Mouse (Mus musculus) stomach, embryonic 14.5 days (tissue): ENCODE data around the gene Kyat3. TPM values are rescaled to one million over a fixed set of nuclear protein-coding genes. Genes with fewer than 3 reads are reported as not detected.

Experiments used
- ATAC-seq: fragments of 200-750 bp; cut with Nextera tagmentation; 2 replicates; pipeline ENCODE4 v1.8.0; 2017; ENCODE audit warnings: low read depth, moderate TSS enrichment; ENCODE audit not compliant: insufficient number of reproducible peaks, insufficient read depth, low FRiP score
- H3K27ac ChIP-seq: fragments of 300-500 bp; sonication (generic); 2 replicates; pipeline ENCODE4 v1.5.1; 2014; ENCODE audit warnings: mild to moderate bottlenecking, low read length, moderate library complexity, mixed read lengths
- H3K27me3 ChIP-seq: fragments of 300-500 bp; sonication (generic); 2 replicates; pipeline ENCODE4 v1.6.1; 2014; ENCODE audit warnings: low read length, control low read depth, mixed read lengths; ENCODE audit not compliant: control insufficient read depth, insufficient read depth
- H3K36me3 ChIP-seq: fragments of 300-500 bp; sonication (generic); 2 replicates; pipeline ENCODE4 v1.6.1; 2014; ENCODE audit warnings: mild to moderate bottlenecking, control low read depth, low read length, moderate library complexity, mixed read lengths; ENCODE audit not compliant: control insufficient read depth, insufficient read depth
- H3K4me1 ChIP-seq: fragments of 300-500 bp; sonication (generic); 2 replicates; pipeline ENCODE4 v1.6.1; 2014; ENCODE audit warnings: low read length, control low read depth, mixed read lengths; ENCODE audit not compliant: control insufficient read depth, insufficient read depth
- H3K4me2 ChIP-seq: fragments of 300-500 bp; sonication (generic); replicated peaks from 2 replicates; pipeline ENCODE4 v1.6.1; 2014; ENCODE audit warnings: low read depth, low read length, control low read depth
- H3K4me3 ChIP-seq: fragments of 300-500 bp; sonication (generic); 2 replicates; pipeline ENCODE4 v1.5.1; 2014; ENCODE audit warnings: low read depth, low read length, control low read depth
- H3K9ac ChIP-seq: fragments of 300-500 bp; sonication (generic); replicated peaks from 2 replicates; pipeline ENCODE4 v1.6.1; 2014; ENCODE audit warnings: low read depth, mild to moderate bottlenecking, control low read depth, low read length, moderate library complexity, mixed read lengths
- H3K9me3 ChIP-seq: fragments of 300-500 bp; sonication (generic); 2 replicates; pipeline ENCODE4 v1.6.1; 2016; ENCODE audit warnings: low read depth, low read length, control low read depth; ENCODE audit not compliant: control insufficient read depth
- WGBS: fragments of 180-500 bp; shearing (Covaris S2); extraction: QIAGEN DNeasy Blood & Tissue Kit; methylation state at CpG from one replicate; pipeline ENCODE4 v1.1.7; 2014; 5-methylcytosine and 5-hydroxymethylcytosine counted together
- polyA plus RNA-seq: library from polyadenylated mRNA; unstranded; fragments of >200 nt; fragmentation: Nextera tagmentation; extraction: Ambion mirVana; gene quantifications from 2 replicates; pipeline ENCODE4 v1.2.1, GENCODE M21; 2014

The Kyat3 gene
- polyA plus RNA-seq, 1 experiment from 2014 or later = 17.4 TPM

GRCm38 (mm10) chr3:142760356-142760755 lies 59.5 kb downstream of the Kyat3 start:
- ATAC-seq = no peak
- Histone ChIP-seq H3K4me2 (no peak overlapping the region), H3K36me3 (no peaks in the 10 kb centered on the region), H3K27me3 (no peaks in the 10 kb centered on the region), H3K4me1 (no peaks in the 10 kb centered on the region), H3K9ac (no peak overlapping the region), H3K9me3 (no peaks in the 10 kb centered on the region), H3K4me3 (no peak overlapping the region), H3K27ac (no peak overlapping the region)
- WGBS = 67% methylated on average over 6 of the region's 6 CpGs

GRCm38 (mm10) chr3:142764995-142765777 lies 64.3 kb downstream of the Kyat3 start, which contains the start of gene Gtf2b:
Gene Gtf2b (plus strand): TSS chr3:142765045.
- Histone ChIP-seq H3K4me3 (peak within 1 kb of the TSS; percentile 83), H3K9ac (peak within 1 kb of the TSS; percentile 93), H3K4me1 (peaks cover 7% of the 10 kb centered on the region; the same call in 1 of the 2 replicates), H3K36me3 (no peaks in the 10 kb centered on the region), H3K9me3 (no peaks in the 10 kb centered on the region), H3K27ac (peak within 1 kb of the TSS; percentile 81), H3K27me3 (no peaks in the 10 kb centered on the region), H3K4me2 (peak within 1 kb of the TSS; percentile 90)
- under 1% methylated on average over 63 of the region's 64 CpGs for WGBS
- ATAC-seq = peak; percentile 100

GRCm38 (mm10) chr3:142765778-142766165 lies 64.9 kb downstream of the Kyat3 start:
- ATAC-seq = no peak
- peak overlapping the region; percentile 90 for H3K4me2 ChIP-seq
- H3K27ac ChIP-seq = no peak overlapping the region
- peak overlapping the region; percentile 93 for H3K9ac ChIP-seq
- no peaks in the 10 kb centered on the region for H3K36me3 ChIP-seq
- WGBS = 8% methylated on average over 10 of the region's 10 CpGs
- H3K4me1 ChIP-seq = peaks cover 7% of the 10 kb centered on the region; the same call in 1 of the 2 replicates
- H3K27me3 ChIP-seq = no peaks in the 10 kb centered on the region
- H3K4me3 ChIP-seq = peak overlapping the region; percentile 83
- H3K9me3 ChIP-seq = no peaks in the 10 kb centered on the region

DNA sequence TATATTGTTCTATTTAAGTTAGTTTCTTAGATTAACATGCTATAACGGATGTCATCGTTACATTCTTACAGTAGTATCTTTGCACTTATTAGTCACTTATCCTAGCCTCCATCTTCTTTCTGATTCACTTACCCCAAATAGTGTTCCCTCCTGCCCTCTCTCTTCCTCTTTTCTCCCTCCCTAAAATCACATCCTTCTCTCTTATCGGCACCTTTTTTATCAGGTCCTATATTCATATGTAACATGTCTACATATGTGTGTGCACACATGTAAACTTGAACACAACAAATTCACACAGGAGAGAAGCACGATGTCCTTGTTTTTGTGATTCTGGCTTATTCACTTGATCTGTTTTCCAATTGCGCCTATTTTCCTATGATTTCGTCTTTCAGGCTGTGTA lies 67.6 kb downstream of the Kyat3 start:
- Histone ChIP-seq H3K27me3 (no peaks in the 10 kb centered on the region), H3K27ac (no peak overlapping the region), H3K4me1 (peaks cover 7% of the 10 kb centered on the region; the same call in 1 of the 2 replicates), H3K9me3 (no peaks in the 10 kb centered on the region), H3K4me3 (no peak overlapping the region), H3K4me2 (no peak overlapping the region), H3K36me3 (peaks cover 12% of the 10 kb centered on the region), H3K9ac (no peak overlapping the region)
- ATAC-seq = no peak
- 94% methylated on average over 6 of the region's 6 CpGs for WGBS

- Histone ChIP-seq H3K4me1 (peaks cover 7% of the 10 kb centered on the region; the same call in 1 of the 2 replicates), H3K9ac (no peak overlapping the region), H3K36me3 (peaks cover 12% of the 10 kb centered on the region), H3K4me3 (no peak overlapping the region), H3K27me3 (no peaks in the 10 kb centered on the region), H3K9me3 (no peaks in the 10 kb centered on the region), H3K27ac (no peak overlapping the region), H3K4me2 (no peak overlapping the region)
- ATAC-seq = no peak
- 49% methylated on average over 1 of the region's 1 CpGs for WGBS
These were observed 69.7 kb downstream of the Kyat3 start for GRCm38 (mm10) chr3:142770518-142770917.

GRCm38 (mm10) chr3:142773538-142774191 lies 72.8 kb downstream of the Kyat3 start:
- no peak overlapping the region for H3K9ac ChIP-seq
- peak; percentile 72 for ATAC-seq
- WGBS = 65% methylated on average over 4 of the region's 4 CpGs
- no peaks in the 10 kb centered on the region for H3K9me3 ChIP-seq
- H3K27me3 ChIP-seq = no peaks in the 10 kb centered on the region
- peaks cover 14% of the 10 kb centered on the region for H3K36me3 ChIP-seq
- no peaks in the 10 kb centered on the region for H3K4me1 ChIP-seq
- H3K27ac ChIP-seq = no peak overlapping the region
- no peak overlapping the region for H3K4me3 ChIP-seq
- H3K4me2 ChIP-seq = no peak overlapping the region

DNA sequence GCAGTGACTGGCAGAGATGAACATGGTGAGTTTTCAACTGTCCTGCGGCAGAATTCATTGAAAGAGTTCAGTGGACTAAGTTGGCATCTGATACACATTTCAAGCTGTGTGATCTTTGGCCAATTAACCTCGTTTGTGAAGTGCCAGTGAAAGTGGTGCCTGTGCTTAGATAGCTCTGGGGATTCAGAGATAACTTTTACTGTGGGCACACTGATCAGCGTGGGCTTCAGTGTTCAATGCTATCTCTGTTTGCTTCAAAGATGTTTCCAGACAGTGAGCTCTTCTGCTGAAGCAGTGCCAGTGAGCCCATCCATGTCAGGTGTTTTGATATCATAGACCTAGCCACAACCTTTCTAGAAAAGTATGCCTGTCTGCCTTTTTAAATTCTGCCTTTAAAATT lies 76.4 kb downstream of the Kyat3 start:
- Histone ChIP-seq H3K4me3 (no peak overlapping the region), H3K9me3 (no peaks in the 10 kb centered on the region), H3K4me1 (no peaks in the 10 kb centered on the region), H3K27me3 (no peaks in the 10 kb centered on the region), H3K36me3 (peaks cover 42% of the 10 kb centered on the region), H3K9ac (no peak overlapping the region), H3K27ac (no peak overlapping the region), H3K4me2 (no peak overlapping the region)
- ATAC-seq = no peak
- 86% methylated on average over 3 of the region's 3 CpGs for WGBS

- Histone ChIP-seq H3K9me3 (no peaks in the 10 kb centered on the region), H3K4me2 (no peak overlapping the region), H3K4me3 (no peak overlapping the region), H3K36me3 (peaks cover 39% of the 10 kb centered on the region), H3K9ac (no peak overlapping the region), H3K27me3 (no peaks in the 10 kb centered on the region), H3K27ac (no peak overlapping the region), H3K4me1 (no peaks in the 10 kb centered on the region)
- WGBS = 88% methylated on average over 2 of the region's 2 CpGs
- ATAC-seq = no peak
These were observed 85.7 kb downstream of the Kyat3 start for GRCm38 (mm10) chr3:142786423-142787072.
